In genomic region chr2:73267818-73268217, GRCm38 (mm10) we compare ENCODE assay signal across 24 mouse cellular contexts. TPM values are rescaled to one million over a fixed set of nuclear protein-coding genes. Genes with fewer than 3 reads are reported as not detected.
DNase-seq lines count a peak whose midpoint lies in the region; ATAC-seq and TF ChIP-seq lines count a peak whose summit lies in the region.
"Had no signal": no experiment of that assay in that cellular context is flagged by ENCODE, and none has a peak within 500 bp of the region (broad histone marks: within the 10 kb centered on the region; RNA-seq: fewer than 3 reads in every experiment).

No protein-coding gene starts in this region.

- TF ChIP-seq CTCF in left cerebral cortex, adult 2 months (IDR thresholded peaks at IDR 0.05) = no peak

- ATAC-seq in hindbrain, embryonic 12.5 days (ENCODE audit: low FRiP score) = no peak
- no peak for ATAC-seq in forebrain, embryonic 16.5 days
- ATAC-seq: inflammation-experienced regulatory T-cells, adult 6 months had no signal

- H3K4me2 ChIP-seq in hindbrain, embryonic 12.5 days (replicated peaks) = no peak overlapping the region
- peak overlapping the region; percentile 41 for H3K4me2 ChIP-seq in forebrain, embryonic 16.5 days (ENCODE audit: low read length)
- H3K4me2 ChIP-seq: embryonic facial prominence, embryonic 12.5 days; heart, embryonic 11.5 days; stomach, embryonic 15.5 days had no signal

- peaks cover 82% of the 10 kb centered on the region for H3K4me1 ChIP-seq in hindbrain, embryonic 10.5 days (replicated peaks)
- H3K4me1 ChIP-seq in hindbrain, embryonic 12.5 days = peaks cover 39% of the 10 kb centered on the region
- H3K4me1 ChIP-seq in forebrain, embryonic 16.5 days (replicated peaks; ENCODE audit: control insufficient read depth, insufficient read depth, low read length) = peaks cover 38% of the 10 kb centered on the region

- peak overlapping the region; percentile 22 for H3K4me3 ChIP-seq in hindbrain, embryonic 10.5 days
- no peak overlapping the region for H3K4me3 ChIP-seq in hindbrain, embryonic 12.5 days
- no peak overlapping the region; the same call in 1 of the 2 replicates for H3K4me3 ChIP-seq in forebrain, embryonic 16.5 days (replicated peaks; ENCODE audit: low read length)
- no peak overlapping the region for H3K4me3 ChIP-seq in left cerebral cortex, adult 2 months
- H3K4me3 ChIP-seq: embryonic facial prominence, embryonic 12.5 days; stomach, embryonic 15.5 days had no signal

- H3K27me3 ChIP-seq in hindbrain, embryonic 10.5 days (ENCODE audit: insufficient read depth, poor library complexity, severe bottlenecking) = peaks cover 99% of the 10 kb centered on the region
- peaks cover 88% of the 10 kb centered on the region for H3K27me3 ChIP-seq in hindbrain, embryonic 12.5 days
- H3K27me3 ChIP-seq in forebrain, embryonic 16.5 days (replicated peaks; ENCODE audit: control insufficient read depth, insufficient read depth, low read length) = peaks cover 32% of the 10 kb centered on the region

- no peaks in the 10 kb centered on the region for H3K9me3 ChIP-seq in hindbrain, embryonic 10.5 days
- no peaks in the 10 kb centered on the region for H3K9me3 ChIP-seq in hindbrain, embryonic 12.5 days (replicated peaks)
- no peaks in the 10 kb centered on the region for H3K9me3 ChIP-seq in forebrain, embryonic 16.5 days (ENCODE audit: control insufficient read depth, low read length)
- H3K9me3 ChIP-seq: embryonic facial prominence, embryonic 12.5 days; stomach, embryonic 15.5 days had no signal

- DNase-seq in hindbrain, embryonic 10.5 days (ENCODE audit: low spot score) = no peak
- peak; percentile 20 for DNase-seq in retina, embryonic 14.5 days (ENCODE audit: low spot score)
- no peak for DNase-seq in retina, postnatal 1 day
- DNase-seq in left cerebral cortex, adult 2 months (ENCODE audit: extremely low spot score in 1 of 2, low spot score in 2 of 2) = no peak
- no peak for DNase-seq in cerebellum, adult 9-10 months
- DNase-seq: adrenal gland, adult 2 months; cerebellum, adult 18-20 months; heart, adult 11 months; kidney, adult 8-10 months; kidney, postnatal 14 days; lung, postnatal 4 days; thymus, postnatal 25 days had no signal

- 3% methylated on average over 4 of the region's 4 CpGs for WGBS in hindbrain, embryonic 10.5 days
- under 1% methylated on average over 4 of the region's 4 CpGs for WGBS in hindbrain, embryonic 12.5 days
- 4% methylated on average over 4 of the region's 4 CpGs for WGBS in forebrain, embryonic 16.5 days

- H3K27ac ChIP-seq in hindbrain, embryonic 10.5 days = no peak overlapping the region
- H3K27ac ChIP-seq in hindbrain, embryonic 12.5 days = no peak overlapping the region
- H3K27ac ChIP-seq in forebrain, embryonic 16.5 days (ENCODE audit: low read length) = no peak overlapping the region
- no peak overlapping the region for H3K27ac ChIP-seq in left cerebral cortex, adult 2 months
- H3K27ac ChIP-seq: embryonic facial prominence, embryonic 12.5 days; stomach, embryonic 15.5 days had no signal

- intact Hi-C loops in left cerebral cortex, adult 2 months (cut with DNase I) = no loop called here

- no peaks in the 10 kb centered on the region for H3K36me3 ChIP-seq in hindbrain, embryonic 10.5 days
- no peaks in the 10 kb centered on the region for H3K36me3 ChIP-seq in hindbrain, embryonic 12.5 days
- no peaks in the 10 kb centered on the region for H3K36me3 ChIP-seq in forebrain, embryonic 16.5 days (ENCODE audit: control insufficient read depth, insufficient read depth)
- H3K36me3 ChIP-seq: embryonic facial prominence, embryonic 12.5 days; stomach, embryonic 15.5 days had no signal

- no peak overlapping the region for H3K9ac ChIP-seq in hindbrain, embryonic 12.5 days
- peak overlapping the region; percentile 43; the same call in 1 of the 2 replicates for H3K9ac ChIP-seq in forebrain, embryonic 16.5 days (replicated peaks; ENCODE audit: low read depth, low read length)
- H3K9ac ChIP-seq: embryonic facial prominence, embryonic 12.5 days; stomach, embryonic 15.5 days had no signal

RNA-seq across cellular contexts. Expression of gene Sp9, which starts 3.9 kb away (rescaled TPM):
- 1.9 and 2.3 TPM in 2 replicates for polyA plus RNA-seq in hindbrain, embryonic 10.5 days (2016; fragmentation: Nextera tagmentation; extraction: Ambion mirVana)
- 2.1 and 2.9 TPM in 2 replicates for polyA plus RNA-seq in hindbrain, embryonic 12.5 days (2016; fragmentation: Nextera tagmentation; extraction: Ambion mirVana)
- 6.6 and 8.8 TPM in 2 replicates for polyA plus RNA-seq in forebrain, embryonic 16.5 days (2015; fragmentation: Nextera tagmentation; extraction: Ambion mirVana)
- total RNA-seq in left cerebral cortex, adult 2 months (2021) = 1 to 10 TPM; 2.7 to 4.0 TPM
- total RNA-seq: adrenal gland, adult 2 months; gastrocnemius, adult 8-10 months; hematopoietic stem cell, adult 5-6 weeks; liver, adult 2 months had no signal
- polyA plus RNA-seq: adrenal gland, adult 2 months; heart, postnatal 0 days; inflammation-experienced regulatory T-cells, adult 6 months; liver, adult 2 months; liver, embryonic 16.5 days; lung, embryonic 16.5 days had no signal

RNA-seq across cellular contexts. Expression of gene Scrn3, which starts 44.6 kb away (rescaled TPM):
- polyA plus RNA-seq in hindbrain, embryonic 10.5 days (2016; fragmentation: Nextera tagmentation; extraction: Ambion mirVana) = 8.3 and 14.2 TPM in 2 replicates
- polyA plus RNA-seq in hindbrain, embryonic 12.5 days (2016; fragmentation: Nextera tagmentation; extraction: Ambion mirVana) = 13.2 and 13.6 TPM in 2 replicates
- 8.7 and 9.1 TPM in 2 replicates for polyA plus RNA-seq in forebrain, embryonic 16.5 days (2015; fragmentation: Nextera tagmentation; extraction: Ambion mirVana)
- 10 to 100 TPM; 17.8 to 19.5 TPM for total RNA-seq in left cerebral cortex, adult 2 months (2021)

RNA-seq across cellular contexts. Expression of gene Cir1, which starts 44.7 kb away (rescaled TPM):
- polyA plus RNA-seq in hindbrain, embryonic 10.5 days (2016; fragmentation: Nextera tagmentation; extraction: Ambion mirVana) = 11.7 and 14.9 TPM in 2 replicates
- 28.4 and 29.7 TPM in 2 replicates for polyA plus RNA-seq in hindbrain, embryonic 12.5 days (2016; fragmentation: Nextera tagmentation; extraction: Ambion mirVana)
- polyA plus RNA-seq in forebrain, embryonic 16.5 days (2015; fragmentation: Nextera tagmentation; extraction: Ambion mirVana) = 24.6 and 26.6 TPM in 2 replicates
- 10 to 100 TPM; 26.3 to 27.1 TPM for total RNA-seq in left cerebral cortex, adult 2 months (2021)

RNA-seq across cellular contexts. Expression of gene Ola1, which starts 49.1 kb away (rescaled TPM):
- polyA plus RNA-seq in hindbrain, embryonic 10.5 days (2016; fragmentation: Nextera tagmentation; extraction: Ambion mirVana) = 76.8 and 105 TPM in 2 replicates
- 80.9 and 89.7 TPM in 2 replicates for polyA plus RNA-seq in hindbrain, embryonic 12.5 days (2016; fragmentation: Nextera tagmentation; extraction: Ambion mirVana)
- 98.5 and 105 TPM in 2 replicates for polyA plus RNA-seq in forebrain, embryonic 16.5 days (2015; fragmentation: Nextera tagmentation; extraction: Ambion mirVana)
- 100 to 1,000 TPM in 1 of 2 experiments, 10 to 100 TPM in 1; 96.9 to 102 TPM for total RNA-seq in left cerebral cortex, adult 2 months (2021)
